Mouse (Mus musculus): Measurements from ENCODE around the gene Atp7a. TPM values are rescaled to one million over a fixed set of nuclear protein-coding genes. Genes with fewer than 3 reads are reported as not detected.
"Not testable (repeated sequence)": the region's sequence is repeated elsewhere in the genome, so short reads cannot be mapped to it uniquely, and the experiment has no call there.

Gene Atp7a
- polyA plus RNA-seq (2015; fragmentation: Nextera tagmentation; extraction: Ambion mirVana), result 23.6 and 26.3 TPM in 2 replicates

DNA sequence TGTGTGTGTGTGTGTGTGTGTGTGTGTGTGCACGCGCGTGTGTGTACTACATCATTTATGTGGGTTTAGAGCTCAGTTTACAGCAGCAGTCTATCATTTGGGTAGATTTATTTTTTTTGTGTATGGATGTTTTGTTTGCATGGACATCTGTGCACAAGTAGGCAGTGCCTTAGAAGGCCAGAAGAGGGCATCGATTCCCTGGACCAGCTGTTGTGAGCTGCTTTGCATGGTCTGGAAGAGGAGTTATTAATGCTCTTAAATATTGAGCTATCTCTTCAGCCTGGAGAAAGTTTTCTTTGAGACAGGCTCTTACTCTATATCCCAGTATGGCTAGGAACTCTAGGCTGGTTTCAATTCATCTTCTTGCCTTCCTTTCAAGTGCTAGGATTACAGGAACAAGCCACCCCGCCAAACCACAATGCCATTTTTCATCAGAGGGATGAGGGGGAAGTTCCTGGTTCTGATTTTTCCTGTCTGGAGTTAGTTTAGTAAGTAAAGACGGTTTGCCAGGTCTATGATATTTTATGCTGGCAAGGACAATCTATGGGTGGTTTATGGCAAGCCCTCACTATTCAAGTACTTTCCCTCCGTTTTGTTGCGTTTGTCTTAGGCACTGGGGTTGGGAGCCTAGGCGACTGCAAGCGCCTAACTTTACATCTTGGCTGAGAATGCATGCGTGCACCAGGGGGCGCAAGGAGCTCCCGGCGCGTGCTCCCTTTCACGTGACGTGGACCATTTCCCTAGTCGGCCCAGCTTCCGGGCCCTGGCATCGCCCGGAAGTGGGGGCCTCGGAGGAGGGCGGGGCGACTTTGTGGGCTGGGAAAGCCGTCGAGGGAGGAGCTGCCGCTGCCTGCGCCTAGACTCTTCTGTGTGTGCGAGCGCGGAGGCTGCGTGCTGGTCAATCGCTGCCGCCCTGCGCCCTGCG, at the start of gene Atp7a:
Gene Atp7a, plus strand, starts transcription at position 859 of the 925 bp plus-strand sequence.
- Histone ChIP-seq H3K9me3 (no peaks in the 10 kb centered on the region), H3K36me3 (no peaks in the 10 kb centered on the region), H3K27me3 (no peaks in the 10 kb centered on the region), H3K4me2 (peak within 1 kb of the TSS; percentile 55), H3K27ac (peak within 1 kb of the TSS; percentile 66), H3K9ac (peak within 1 kb of the TSS; percentile 52), H3K4me3 (peak within 1 kb of the TSS; percentile 51), H3K4me1 (no peaks in the 10 kb centered on the region)
- 11% methylated on average over 36 of the region's 36 CpGs for WGBS
- ATAC-seq (ENCODE audit: borderline replicate concordance, extremely low read depth, low FRiP score, low TSS enrichment), result peak; percentile 99

DNA sequence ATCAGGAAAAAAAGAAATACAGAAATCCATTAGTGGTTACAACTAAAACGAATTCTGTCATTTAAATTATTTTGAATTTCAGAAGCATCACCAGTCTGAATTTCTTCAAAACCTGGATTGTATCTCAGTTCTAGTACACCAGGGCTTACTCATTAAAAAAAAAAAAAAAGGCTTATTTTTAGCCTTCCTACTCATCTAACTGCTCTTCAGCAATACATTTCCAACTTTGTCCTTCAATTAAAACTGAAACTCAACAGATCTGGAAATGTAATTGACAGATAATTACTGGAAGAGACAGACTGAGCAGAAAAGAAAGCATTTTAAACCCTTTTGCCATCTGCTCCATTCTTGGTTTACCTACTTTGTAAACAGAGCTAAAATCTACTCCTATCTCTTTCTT, 25.5 kb upstream of the Atp7a start:
- no peak for ATAC-seq (ENCODE audit: borderline replicate concordance, extremely low read depth, low FRiP score, low TSS enrichment)
- H3K27me3 ChIP-seq, result no peaks in the 10 kb centered on the region
- no peaks in the 10 kb centered on the region for H3K36me3 ChIP-seq
- H3K4me2 ChIP-seq, result no peak overlapping the region
- H3K4me1 ChIP-seq, result no peaks in the 10 kb centered on the region
- 65% methylated on average over 1 of the region's 1 CpGs for WGBS
- no peak overlapping the region for H3K4me3 ChIP-seq
- no peak overlapping the region for H3K9ac ChIP-seq
- H3K9me3 ChIP-seq, result no peaks in the 10 kb centered on the region
- H3K27ac ChIP-seq, result no peak overlapping the region

DNA sequence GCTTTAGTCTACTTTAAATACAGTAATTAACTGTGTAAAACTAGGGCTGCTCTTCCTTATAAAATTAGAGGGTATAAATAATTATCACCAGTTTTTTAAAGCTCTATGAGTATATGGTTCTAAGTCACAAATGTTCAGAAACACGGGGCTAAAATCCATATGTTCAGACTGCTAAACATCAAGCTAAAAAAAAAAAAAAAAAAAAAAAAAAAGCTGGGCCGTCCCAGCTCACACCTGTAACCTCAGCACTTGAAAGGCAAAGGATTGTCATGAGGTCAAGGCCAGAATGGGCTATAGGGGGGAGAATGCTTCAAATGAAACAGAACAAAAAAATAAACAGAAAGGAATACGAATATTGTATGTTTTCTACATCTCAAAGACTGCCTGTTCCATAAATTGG, 16.3 kb upstream of the Atp7a start:
- H3K9ac ChIP-seq, result peak overlapping the region; percentile 64
- H3K27ac ChIP-seq, result no peak overlapping the region
- H3K9me3 ChIP-seq, result no peaks in the 10 kb centered on the region
- H3K4me3 ChIP-seq, result peak overlapping the region; percentile 63
- WGBS, result 6% methylated on average over 3 of the region's 3 CpGs
- H3K4me2 ChIP-seq, result peak overlapping the region; percentile 49
- H3K36me3 ChIP-seq, result no peaks in the 10 kb centered on the region
- H3K4me1 ChIP-seq, result no peaks in the 10 kb centered on the region
- H3K27me3 ChIP-seq, result no peaks in the 10 kb centered on the region
- no peak for ATAC-seq (ENCODE audit: borderline replicate concordance, extremely low read depth, low FRiP score, low TSS enrichment)

DNA sequence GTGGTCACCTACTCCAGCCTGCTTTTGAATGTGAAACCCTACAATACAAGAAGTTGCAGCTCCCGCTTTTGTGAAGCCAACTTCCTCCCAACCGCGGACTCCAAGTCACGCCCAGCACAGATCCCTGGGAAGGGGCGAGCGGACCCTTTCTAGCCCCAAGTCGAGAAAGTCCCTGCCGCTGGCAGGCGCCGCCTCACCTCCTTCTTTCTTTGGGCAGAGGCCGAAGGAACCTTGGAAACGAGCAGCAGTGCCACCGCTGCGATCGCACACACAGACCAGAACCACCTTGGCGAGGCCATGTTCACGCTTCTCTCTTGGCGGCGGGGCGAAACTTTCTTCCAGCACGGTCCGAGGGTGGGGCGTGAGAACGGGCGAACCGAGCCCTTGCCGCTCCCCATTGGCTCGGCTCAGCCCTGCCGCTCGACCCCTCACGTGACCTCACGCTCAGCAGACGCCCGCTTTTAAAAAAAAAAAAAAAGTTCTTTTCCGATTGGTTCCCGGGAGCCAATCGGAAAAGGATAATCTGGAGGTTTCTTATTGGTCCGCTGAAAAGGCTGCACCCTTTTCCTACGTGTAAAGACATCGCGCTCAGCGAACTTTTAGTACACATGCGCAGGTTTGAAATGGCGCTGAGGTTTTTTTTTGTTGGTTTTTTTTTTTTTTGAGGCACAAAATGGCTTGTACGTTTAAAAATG, 15.5 kb upstream of the Atp7a start, which contains the start of gene Magt1:
Gene Magt1, minus strand, starts transcription at position 442 of the 695 bp plus-strand sequence.
- Histone ChIP-seq H3K27ac (peak within 1 kb of the TSS; percentile 95), H3K9ac (peak within 1 kb of the TSS; percentile 64), H3K4me2 (peak within 1 kb of the TSS; percentile 55), H3K4me3 (peak within 1 kb of the TSS; percentile 63), H3K9me3 (no peaks in the 10 kb centered on the region), H3K27me3 (no peaks in the 10 kb centered on the region), H3K36me3 (no peaks in the 10 kb centered on the region), H3K4me1 (no peaks in the 10 kb centered on the region)
- peak; percentile 98 for ATAC-seq (ENCODE audit: borderline replicate concordance, extremely low read depth, low FRiP score, low TSS enrichment)
- 15% methylated on average over 45 of the region's 45 CpGs for WGBS

DNA sequence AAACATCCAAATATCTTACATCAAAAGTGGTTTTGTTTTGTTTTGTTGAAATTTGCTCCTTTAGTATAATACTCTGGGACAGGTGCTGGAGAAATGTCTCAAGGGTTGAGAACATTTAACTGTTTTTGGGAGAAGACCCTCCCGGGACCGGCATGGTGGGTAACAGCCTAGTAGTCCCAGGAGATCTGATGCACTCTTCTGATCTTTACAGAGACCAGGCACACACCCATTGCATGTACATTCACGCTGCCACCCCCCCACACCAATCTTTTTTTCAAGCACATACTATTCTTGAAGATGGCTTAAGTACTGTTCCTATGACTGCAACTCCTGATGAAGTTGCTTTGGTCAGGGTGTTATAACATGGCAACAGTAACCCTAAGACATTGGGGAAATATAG, 14.5 kb upstream of the Atp7a start:
- peak overlapping the region; percentile 30; the same call in 1 of the 2 replicates for H3K4me3 ChIP-seq
- H3K36me3 ChIP-seq, result no peaks in the 10 kb centered on the region
- no peak for ATAC-seq (ENCODE audit: borderline replicate concordance, extremely low read depth, low FRiP score, low TSS enrichment)
- peak overlapping the region; percentile 78; the same call in 1 of the 2 replicates for H3K27ac ChIP-seq
- no peaks in the 10 kb centered on the region for H3K27me3 ChIP-seq
- whole genome bisulfite sequencing, result 55% methylated on average over 3 of the region's 3 CpGs
- peak overlapping the region; percentile 55 for H3K4me2 ChIP-seq
- no peak overlapping the region for H3K9ac ChIP-seq
- H3K9me3 ChIP-seq, result no peaks in the 10 kb centered on the region
- peaks cover 3% of the 10 kb centered on the region; the same call in 1 of the 2 replicates for H3K4me1 ChIP-seq

DNA sequence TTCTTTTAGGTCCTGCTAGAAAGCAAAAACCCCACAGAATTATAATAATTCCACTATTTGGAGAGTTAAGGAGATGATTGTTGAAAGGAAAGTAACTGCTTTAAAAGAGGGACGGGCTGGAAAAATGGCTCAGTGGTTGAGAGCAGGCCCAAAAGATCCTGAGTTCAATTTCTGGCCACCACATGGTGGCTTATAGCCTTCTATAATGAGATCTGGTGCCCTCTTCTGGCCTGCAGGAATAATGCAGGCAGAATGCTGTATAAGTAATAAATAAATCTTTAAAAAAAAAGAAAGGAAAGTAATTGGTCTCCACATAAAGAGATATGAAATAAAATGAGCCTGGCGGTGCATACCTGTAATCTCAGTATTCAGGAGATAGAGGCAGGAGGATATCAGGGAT, 13.9 kb upstream of the Atp7a start:
- H3K4me2 ChIP-seq, result no peak overlapping the region
- H3K27me3 ChIP-seq, result no peaks in the 10 kb centered on the region
- H3K4me1 ChIP-seq, result peaks cover 3% of the 10 kb centered on the region; the same call in 1 of the 2 replicates
- H3K27ac ChIP-seq, result no peak overlapping the region
- H3K36me3 ChIP-seq, result no peaks in the 10 kb centered on the region
- H3K9me3 ChIP-seq, result no peaks in the 10 kb centered on the region
- H3K9ac ChIP-seq, result no peak overlapping the region
- H3K4me3 ChIP-seq, result no peak overlapping the region
- ATAC-seq (ENCODE audit: borderline replicate concordance, extremely low read depth, low FRiP score, low TSS enrichment), result no peak
- WGBS, result 36% methylated on average over 2 of the region's 2 CpGs

DNA sequence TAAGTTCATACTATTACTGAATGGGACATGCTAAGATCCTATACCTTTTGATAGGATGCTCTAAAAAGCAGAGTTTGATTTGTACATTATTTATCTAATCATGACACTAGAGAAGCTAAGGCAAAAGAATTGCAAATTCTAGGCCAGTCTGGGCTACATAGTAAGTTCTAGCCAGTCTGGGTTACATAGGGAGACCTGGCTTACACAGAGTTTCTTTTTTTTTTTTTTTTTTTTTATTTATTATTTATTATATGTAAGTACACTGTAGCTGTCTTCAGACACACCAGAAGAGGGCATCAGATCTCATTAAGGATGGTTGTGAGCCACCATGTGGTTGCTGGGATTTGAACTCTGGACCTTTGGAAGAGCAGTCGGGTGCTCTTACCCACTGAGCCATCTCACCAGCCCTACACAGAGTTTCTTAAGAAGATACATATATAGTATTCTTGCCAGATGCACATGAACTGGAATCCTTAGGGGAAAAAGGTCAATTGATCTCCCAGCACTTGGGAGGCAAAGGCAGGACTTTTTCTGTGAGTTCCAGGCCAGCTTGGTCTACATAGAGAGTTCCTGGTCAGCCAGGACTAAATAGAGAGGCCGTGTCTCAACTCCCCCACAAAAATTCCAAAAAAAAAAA, 12.2 kb upstream of the Atp7a start:
- not testable (repeated sequence) for ATAC-seq (ENCODE audit: borderline replicate concordance, extremely low read depth, low FRiP score, low TSS enrichment); H3K27me3 ChIP-seq; H3K36me3 ChIP-seq; H3K9me3 ChIP-seq; H3K4me1 ChIP-seq; H3K27ac ChIP-seq; H3K9ac ChIP-seq; H3K4me3 ChIP-seq
- WGBS, result 59% methylated on average over 2 of the region's 2 CpGs
- H3K4me2 ChIP-seq, result peak overlapping the region; percentile 30; the same call in 1 of the 2 replicates

DNA sequence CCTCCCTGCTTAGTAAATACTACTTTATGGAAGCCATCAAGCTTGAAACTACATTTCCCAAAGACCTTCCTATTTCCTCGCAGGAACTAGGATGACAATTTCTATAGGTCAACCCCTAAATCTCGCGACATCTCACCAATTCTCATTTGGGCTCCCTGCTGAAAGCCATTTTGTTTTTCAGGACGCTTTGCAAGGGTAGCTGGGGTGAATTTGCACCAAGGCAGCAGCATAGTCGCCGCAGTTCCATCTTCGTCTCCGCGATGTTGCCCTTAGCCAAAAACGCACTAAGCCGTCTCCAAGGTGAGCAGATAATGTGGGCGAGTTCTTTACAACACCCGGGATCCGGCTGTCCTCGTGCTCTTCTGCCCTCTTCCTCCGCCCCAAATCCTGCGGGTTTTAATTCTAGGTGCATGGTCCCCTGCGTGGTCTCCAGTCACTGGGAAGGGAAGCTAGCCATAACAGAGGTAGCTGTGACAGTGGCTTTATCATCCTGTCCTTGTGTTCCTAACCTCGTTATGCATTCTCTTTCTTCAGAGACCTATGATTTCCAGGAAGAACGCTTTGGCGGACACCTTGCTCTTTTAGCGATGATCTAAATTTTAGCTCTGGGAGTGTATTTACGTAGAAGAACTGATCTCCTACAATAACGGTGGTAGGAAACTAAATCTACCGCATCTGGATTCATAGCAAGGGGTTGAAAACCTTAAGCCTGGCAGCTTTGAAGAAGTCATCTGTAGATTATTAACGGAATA, 11.3 kb upstream of the Atp7a start, which contains the start of gene Cox7b:
Gene Cox7b, plus strand, starts transcription at position 130 of the 752 bp plus-strand sequence.
- Histone ChIP-seq H3K4me3 (peak within 1 kb of the TSS; percentile 59), H3K27ac (peak within 1 kb of the TSS; percentile 85), H3K9ac (peak within 1 kb of the TSS; percentile 58), H3K9me3 (no peaks in the 10 kb centered on the region), H3K4me2 (peak within 1 kb of the TSS; percentile 49), H3K36me3 (0 out of 2 replicates have a peak, but pooled peaks cover 3% of the 10 kb centered on the region), H3K27me3 (no peaks in the 10 kb centered on the region), H3K4me1 (peaks cover 3% of the 10 kb centered on the region; the same call in 1 of the 2 replicates)
- WGBS, result 20% methylated on average over 26 of the region's 26 CpGs
- peak; percentile 13; the same call in 1 of the 2 replicates for ATAC-seq (ENCODE audit: borderline replicate concordance, extremely low read depth, low FRiP score, low TSS enrichment)

DNA sequence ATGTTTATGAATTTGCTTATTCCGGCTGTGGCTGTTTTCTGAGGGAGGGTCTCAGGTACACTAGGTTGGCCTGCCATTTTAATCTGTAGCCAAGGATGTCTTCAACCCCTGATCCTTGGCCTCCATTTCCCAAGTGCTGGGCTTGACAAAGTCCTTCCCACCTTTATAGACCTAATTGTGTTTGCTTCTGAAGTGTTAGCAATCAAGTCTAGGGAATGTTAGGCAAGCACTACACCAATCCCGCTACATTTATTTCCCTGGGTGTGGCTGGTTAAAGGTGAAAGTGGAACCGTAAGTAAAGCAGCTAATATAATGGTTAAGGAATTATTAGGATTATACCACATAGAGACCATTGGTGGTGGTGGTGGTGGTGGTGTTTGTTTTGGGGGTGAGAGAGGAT, 10.0 kb upstream of the Atp7a start:
- H3K4me2 ChIP-seq, result peak overlapping the region; percentile 49
- H3K27ac ChIP-seq, result no peak overlapping the region
- no peak overlapping the region for H3K9ac ChIP-seq
- H3K4me1 ChIP-seq, result peaks cover 3% of the 10 kb centered on the region; the same call in 1 of the 2 replicates
- WGBS, result 86% methylated on average over 3 of the region's 3 CpGs
- H3K36me3 ChIP-seq, result 0 out of 2 replicates have a peak, but pooled peaks cover 8% of the 10 kb centered on the region
- no peak overlapping the region for H3K4me3 ChIP-seq
- H3K27me3 ChIP-seq, result no peaks in the 10 kb centered on the region
- ATAC-seq (ENCODE audit: borderline replicate concordance, extremely low read depth, low FRiP score, low TSS enrichment), result no peak
- H3K9me3 ChIP-seq, result no peaks in the 10 kb centered on the region

DNA sequence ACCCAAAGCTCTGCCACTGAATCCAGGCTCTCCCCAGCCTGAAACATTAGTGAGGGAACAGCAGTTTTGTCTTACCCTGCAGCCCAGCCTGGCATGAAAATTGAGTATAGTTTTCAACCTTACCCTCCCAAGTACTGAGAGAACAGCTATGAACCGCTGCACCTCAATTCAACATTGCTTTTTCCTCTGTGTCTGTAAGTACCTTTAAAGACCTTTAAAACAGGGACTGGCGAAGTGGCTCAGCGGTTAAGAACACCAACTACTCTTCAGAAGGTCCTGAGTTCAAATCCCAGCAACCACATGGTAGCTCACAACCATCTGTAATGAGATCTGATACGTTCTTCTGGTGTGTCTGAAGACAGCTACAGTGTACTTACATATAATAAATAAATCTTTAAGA, 9.6 kb upstream of the Atp7a start:
- WGBS, result 79% methylated on average over 4 of the region's 4 CpGs
- Histone ChIP-seq H3K27ac (no peak overlapping the region), H3K36me3 (0 out of 2 replicates have a peak, but pooled peaks cover 8% of the 10 kb centered on the region), H3K27me3 (no peaks in the 10 kb centered on the region), H3K9me3 (no peaks in the 10 kb centered on the region), H3K9ac (no peak overlapping the region), H3K4me2 (no peak overlapping the region), H3K4me3 (no peak overlapping the region), H3K4me1 (peaks cover 3% of the 10 kb centered on the region; the same call in 1 of the 2 replicates)
- no peak for ATAC-seq (ENCODE audit: borderline replicate concordance, extremely low read depth, low FRiP score, low TSS enrichment)

DNA sequence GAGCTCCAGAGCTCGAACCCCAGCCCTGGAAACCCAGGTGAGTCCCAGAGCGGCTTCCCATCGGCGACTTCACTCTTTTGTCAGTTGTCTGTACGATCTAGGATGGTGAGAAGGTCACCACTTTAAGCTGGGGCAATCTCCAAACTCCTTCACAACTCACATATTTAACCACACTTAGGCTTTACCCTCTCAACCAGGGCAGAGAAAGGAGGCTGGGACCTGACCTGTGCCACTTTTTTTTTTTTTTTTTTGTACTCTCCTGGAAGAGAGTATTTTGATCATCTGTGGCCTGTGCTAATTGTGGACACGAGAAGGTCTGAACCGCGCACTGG, 233 bp downstream of the Atp7a start:
- WGBS, result 17% methylated on average over 8 of the region's 8 CpGs
- peak overlapping the region; percentile 66 for H3K27ac ChIP-seq
- H3K36me3 ChIP-seq, result no peaks in the 10 kb centered on the region

More for the DNA sequence above, 233 bp downstream of the Atp7a start:
- H3K4me1 ChIP-seq, result no peaks in the 10 kb centered on the region
- H3K4me3 ChIP-seq, result peak overlapping the region; percentile 51
- peak; percentile 44; the same call in 1 of the 2 replicates for ATAC-seq (ENCODE audit: borderline replicate concordance, extremely low read depth, low FRiP score, low TSS enrichment)
- H3K9ac ChIP-seq, result peak overlapping the region; percentile 52
- H3K27me3 ChIP-seq, result no peaks in the 10 kb centered on the region
- H3K9me3 ChIP-seq, result no peaks in the 10 kb centered on the region
- peak overlapping the region; percentile 46 for H3K4me2 ChIP-seq

All from lung, embryonic 15.5 days (tissue).